Mouse (Mus musculus): ENCODE measurements around the gene Gm17387. TPM values are rescaled to one million over a fixed set of nuclear protein-coding genes. Genes with fewer than 3 reads are reported as not detected.
"Not testable (repeated sequence)": the region's sequence is repeated elsewhere in the genome, so short reads cannot be mapped to it uniquely, and the experiment has no call there.

Gene Gm17387
- polyA plus RNA-seq, 1 experiment, result not detected

DNA sequence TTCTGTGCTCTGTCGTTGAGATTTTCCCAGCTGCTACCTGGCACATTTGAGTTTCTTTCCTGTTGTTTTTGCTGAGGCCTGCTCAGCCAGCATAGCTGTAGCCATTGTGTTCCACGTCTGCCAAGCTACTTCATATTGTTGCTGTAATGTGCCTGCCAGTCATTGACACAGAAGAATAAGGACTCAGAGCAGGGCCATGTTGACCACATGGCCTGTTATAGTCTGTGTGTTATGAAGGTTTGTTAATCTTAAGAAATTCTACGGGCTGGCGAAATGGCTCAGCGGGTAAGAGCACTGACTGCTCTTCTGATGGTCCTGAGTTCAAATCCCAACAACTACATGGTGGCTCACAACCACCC, 2.2 kb upstream of the Gm17387 start:
- H3K27me3 ChIP-seq (ENCODE audit: control insufficient read depth, insufficient read depth, low read length), result no peaks in the 10 kb centered on the region
- no peak overlapping the region for H3K27ac ChIP-seq (ENCODE audit: control insufficient read depth, insufficient read depth, low read depth, low read length)
- H3K4me1 ChIP-seq (ENCODE audit: control insufficient read depth, insufficient read depth, low read length), result no peaks in the 10 kb centered on the region
- H3K36me3 ChIP-seq (ENCODE audit: control insufficient read depth, insufficient read depth, low read length), result no peaks in the 10 kb centered on the region
- TF ChIP-seq POLR2A (IDR thresholded peaks at IDR 0.05; ENCODE audit: control insufficient read depth, low read depth, low read length), result no peak
- no peak for TF ChIP-seq CTCF (IDR thresholded peaks at IDR 0.05; ENCODE audit: control insufficient read depth, insufficient read depth, insufficient replicate concordance, low read depth, low read length)
- H3K4me3 ChIP-seq (ENCODE audit: control insufficient read depth, low read depth, low read length), result no peak overlapping the region

GRCm38 (mm10) chr7:141030390-141030789, 1.5 kb downstream of the Gm17387 start:
- no peak for TF ChIP-seq CTCF (IDR thresholded peaks at IDR 0.05; ENCODE audit: control insufficient read depth, insufficient read depth, insufficient replicate concordance, low read depth, low read length)
- TF ChIP-seq POLR2A (IDR thresholded peaks at IDR 0.05; ENCODE audit: control insufficient read depth, low read depth, low read length), result no peak
- Histone ChIP-seq H3K27ac (ENCODE audit: control insufficient read depth, insufficient read depth, low read depth, low read length) (no peak overlapping the region), H3K27me3 (ENCODE audit: control insufficient read depth, insufficient read depth, low read length) (no peaks in the 10 kb centered on the region), H3K36me3 (ENCODE audit: control insufficient read depth, insufficient read depth, low read length) (no peaks in the 10 kb centered on the region), H3K4me1 (ENCODE audit: control insufficient read depth, insufficient read depth, low read length) (0 out of 2 replicates have a peak, but pooled peaks cover 2% of the 10 kb centered on the region), H3K4me3 (ENCODE audit: control insufficient read depth, low read depth, low read length) (no peak overlapping the region)

- Histone ChIP-seq H3K27me3 (ENCODE audit: control insufficient read depth, insufficient read depth, low read length) (no peaks in the 10 kb centered on the region), H3K36me3 (ENCODE audit: control insufficient read depth, insufficient read depth, low read length) (no peaks in the 10 kb centered on the region), H3K4me3 (ENCODE audit: control insufficient read depth, low read depth, low read length) (no peak overlapping the region), H3K4me1 (ENCODE audit: control insufficient read depth, insufficient read depth, low read length) (0 out of 2 replicates have a peak, but pooled peaks cover 2% of the 10 kb centered on the region), H3K27ac (ENCODE audit: control insufficient read depth, insufficient read depth, low read depth, low read length) (no peak overlapping the region)
- no peak for TF ChIP-seq CTCF (IDR thresholded peaks at IDR 0.05; ENCODE audit: control insufficient read depth, insufficient read depth, insufficient replicate concordance, low read depth, low read length)
- TF ChIP-seq POLR2A (IDR thresholded peaks at IDR 0.05; ENCODE audit: control insufficient read depth, low read depth, low read length), result no peak
Measured at GRCm38 (mm10) chr7:141032458-141033167, 3.7 kb downstream of the Gm17387 start.

DNA sequence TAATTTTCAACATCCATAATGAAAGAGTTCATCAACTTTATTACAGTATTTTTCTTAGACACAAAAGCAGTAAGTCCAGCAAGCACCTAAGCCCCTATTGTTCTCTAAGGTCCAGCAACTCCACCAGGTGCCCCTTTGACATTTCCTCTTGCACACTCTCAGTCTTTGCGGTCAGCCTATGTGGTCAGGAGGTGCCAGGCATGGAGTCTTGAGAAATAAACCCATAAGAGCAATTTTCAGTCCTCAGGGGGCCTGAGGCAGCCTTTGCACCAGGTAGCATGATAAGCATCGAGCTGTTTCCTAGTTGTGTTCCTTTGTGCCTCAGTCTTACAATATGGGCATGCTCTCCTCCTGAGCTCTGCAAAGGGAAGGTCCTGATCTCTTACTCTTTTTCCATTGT, 7.7 kb downstream of the Gm17387 start:
- not testable (repeated sequence) for H3K27me3 ChIP-seq (ENCODE audit: control insufficient read depth, insufficient read depth, low read length)

GRCm38 (mm10) chr7:141038090-141039032, 9.4 kb downstream of the Gm17387 start:
- TF ChIP-seq CTCF (IDR thresholded peaks at IDR 0.05; ENCODE audit: control insufficient read depth, insufficient read depth, insufficient replicate concordance, low read depth, low read length), result no peak
- no peak for TF ChIP-seq POLR2A (IDR thresholded peaks at IDR 0.05; ENCODE audit: control insufficient read depth, low read depth, low read length)
- Histone ChIP-seq H3K36me3 (ENCODE audit: control insufficient read depth, insufficient read depth, low read length) (no peaks in the 10 kb centered on the region), H3K27ac (ENCODE audit: control insufficient read depth, insufficient read depth, low read depth, low read length) (no peak overlapping the region), H3K4me3 (ENCODE audit: control insufficient read depth, low read depth, low read length) (no peak overlapping the region), H3K27me3 (ENCODE audit: control insufficient read depth, insufficient read depth, low read length) (no peaks in the 10 kb centered on the region), H3K4me1 (ENCODE audit: control insufficient read depth, insufficient read depth, low read length) (peaks cover 3% of the 10 kb centered on the region; the same call in 1 of the 2 replicates)

More for the DNA sequence above, 7.7 kb downstream of the Gm17387 start:
- H3K4me3 ChIP-seq (ENCODE audit: control insufficient read depth, low read depth, low read length); H3K27ac ChIP-seq (ENCODE audit: control insufficient read depth, insufficient read depth, low read depth, low read length); H3K4me1 ChIP-seq (ENCODE audit: control insufficient read depth, insufficient read depth, low read length); H3K36me3 ChIP-seq (ENCODE audit: control insufficient read depth, insufficient read depth, low read length): not testable (repeated sequence)

DNA sequence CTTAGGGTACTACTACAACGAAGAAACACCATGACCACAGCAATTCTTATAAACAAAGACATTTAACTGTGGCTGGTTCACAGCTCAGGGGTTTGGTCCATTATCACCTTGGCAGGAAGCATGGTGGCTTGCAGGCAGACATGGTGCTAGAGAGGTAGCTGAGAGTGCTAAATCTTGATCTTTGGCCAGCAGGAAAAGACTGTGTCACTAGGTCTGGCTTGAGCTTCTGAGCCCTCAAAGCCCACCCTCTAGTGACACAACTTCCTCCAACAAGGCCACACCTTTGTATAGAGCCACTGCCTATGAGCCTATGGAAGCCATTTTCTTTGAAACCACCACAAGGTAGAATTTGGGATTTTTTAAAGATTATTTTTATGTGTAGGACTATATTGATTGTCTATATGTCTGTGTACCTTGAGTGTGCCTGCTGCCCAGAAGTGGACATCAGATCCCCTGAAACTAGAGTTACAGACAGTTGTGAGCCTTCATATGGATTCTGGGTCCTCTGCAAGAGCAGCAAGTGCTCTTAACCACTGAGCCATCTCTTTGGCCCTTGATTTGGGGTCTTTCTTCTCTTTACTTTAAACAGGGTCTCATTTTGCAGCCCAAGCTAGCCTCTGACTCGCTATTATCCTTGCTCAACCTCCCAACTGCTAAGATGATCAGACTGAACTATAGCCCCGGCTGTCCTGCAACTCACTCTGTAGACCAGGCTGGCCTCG, 10.6 kb downstream of the Gm17387 start:
- H3K27ac ChIP-seq (ENCODE audit: control insufficient read depth, insufficient read depth, low read depth, low read length), result no peak overlapping the region
- TF ChIP-seq CTCF (IDR thresholded peaks at IDR 0.05; ENCODE audit: control insufficient read depth, insufficient read depth, insufficient replicate concordance, low read depth, low read length) (no peak), POLR2A (IDR thresholded peaks at IDR 0.05; ENCODE audit: control insufficient read depth, low read depth, low read length) (no peak)
- H3K27me3 ChIP-seq (ENCODE audit: control insufficient read depth, insufficient read depth, low read length), result no peaks in the 10 kb centered on the region
- H3K4me1 ChIP-seq (ENCODE audit: control insufficient read depth, insufficient read depth, low read length), result peaks cover 3% of the 10 kb centered on the region; the same call in 1 of the 2 replicates
- H3K4me3 ChIP-seq (ENCODE audit: control insufficient read depth, low read depth, low read length), result no peak overlapping the region
- H3K36me3 ChIP-seq (ENCODE audit: control insufficient read depth, insufficient read depth, low read length), result no peaks in the 10 kb centered on the region
